Mouse (Mus musculus): ENCODE measurements at regions not wholly inside any gene's neighbourhood (a gene's known extent, or its start where the extent isn't known, plus 50 kb on each side); places are given as distances from the start of the nearest gene placed in this dataset.
"Not testable (repeated sequence)": the region's sequence is repeated elsewhere in the genome, so short reads cannot be mapped to it uniquely, and the experiment has no call there.

DNA sequence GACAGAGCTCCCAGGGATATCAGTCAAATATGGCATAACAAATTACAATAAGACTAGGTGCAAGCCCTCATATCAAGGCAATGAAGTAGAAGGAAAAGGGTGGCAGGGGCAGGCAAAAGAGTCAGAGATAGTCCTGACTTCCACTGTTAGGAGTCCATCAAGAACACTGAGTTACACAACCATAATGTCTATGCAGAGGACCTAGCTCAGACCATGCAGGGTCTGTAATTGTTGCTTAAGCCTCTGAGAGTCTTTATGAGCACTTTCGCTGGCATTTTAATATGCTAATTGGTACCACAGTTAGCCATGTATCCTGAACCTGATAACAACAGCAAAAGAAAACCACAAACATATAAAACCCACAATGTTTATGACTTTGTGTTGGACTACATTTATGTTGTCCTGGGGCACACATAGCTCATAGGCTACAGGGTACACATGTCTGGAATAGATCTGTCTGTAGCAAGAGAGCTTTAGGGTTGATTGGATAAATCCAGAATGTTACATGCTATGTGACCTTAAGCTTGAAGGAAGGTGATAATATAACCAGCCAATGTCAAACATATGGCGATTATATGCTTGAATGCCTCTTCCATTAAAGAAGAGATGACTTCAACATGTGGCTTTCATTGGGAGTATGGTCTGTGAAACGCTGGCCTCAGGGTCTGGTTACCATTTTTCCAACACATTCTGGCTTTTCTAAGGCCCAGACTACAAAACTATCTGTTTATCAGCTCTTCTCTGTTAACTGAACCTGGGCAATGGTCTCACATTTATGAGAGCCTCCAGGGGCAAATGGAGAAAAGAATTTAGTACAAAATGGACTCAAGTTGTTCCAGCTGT lies 836.6 kb downstream of the Gm9195 start:
- DNase-seq (ENCODE audit: low read depth): no peak

DNA sequence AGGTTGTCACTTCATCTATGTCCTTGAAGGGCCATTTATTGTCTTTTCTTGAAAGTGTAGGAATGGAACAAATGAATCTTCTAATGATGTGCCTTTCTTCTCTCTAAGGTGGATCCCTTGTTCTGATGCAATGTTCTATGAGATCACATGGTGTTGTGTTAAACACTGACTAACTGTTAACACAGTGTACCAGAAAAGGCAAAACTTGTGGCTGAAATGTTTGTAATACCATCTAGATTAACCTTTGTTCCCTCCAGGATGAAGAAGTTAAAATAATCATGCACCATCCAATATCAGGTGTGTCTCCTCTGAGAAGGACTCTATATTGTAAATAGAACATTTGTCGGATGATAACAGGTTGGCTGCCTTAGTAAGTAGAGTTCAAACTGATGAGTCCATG lies 849.1 kb downstream of the Gm9195 start:
- DNase-seq (ENCODE audit: low read depth): no peak

- DNase-seq (ENCODE audit: low read depth): no peak
These were observed 852.6 kb downstream of the Gm9195 start for GRCm38 (mm10) chr14:71639083-71639482.

DNA sequence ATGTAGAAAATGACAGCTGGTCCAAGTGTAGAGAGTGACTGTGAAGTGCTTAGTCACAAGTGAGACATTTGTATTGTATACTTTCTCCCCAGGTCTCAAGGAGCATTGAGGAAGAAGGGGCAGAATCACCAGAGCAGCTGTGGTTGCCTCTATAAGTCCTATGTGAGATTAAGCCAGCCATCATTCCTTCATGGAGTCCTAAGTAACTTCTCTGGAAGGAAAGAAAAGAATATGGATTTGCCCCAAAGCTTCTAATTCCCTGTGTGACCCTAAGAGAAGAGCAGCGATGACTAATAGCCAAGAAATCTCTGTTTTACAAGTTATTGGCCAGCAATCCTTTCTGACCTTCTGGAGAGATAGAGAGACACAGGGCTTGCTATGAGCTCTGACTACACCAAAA lies 856.5 kb downstream of the Gm9195 start:
- no peak for DNase-seq (ENCODE audit: low read depth)

GRCm38 (mm10) chr14:71609698-71610301 lies 881.8 kb downstream of the Gm9195 start:
- no peak for DNase-seq (ENCODE audit: low read depth)

DNA sequence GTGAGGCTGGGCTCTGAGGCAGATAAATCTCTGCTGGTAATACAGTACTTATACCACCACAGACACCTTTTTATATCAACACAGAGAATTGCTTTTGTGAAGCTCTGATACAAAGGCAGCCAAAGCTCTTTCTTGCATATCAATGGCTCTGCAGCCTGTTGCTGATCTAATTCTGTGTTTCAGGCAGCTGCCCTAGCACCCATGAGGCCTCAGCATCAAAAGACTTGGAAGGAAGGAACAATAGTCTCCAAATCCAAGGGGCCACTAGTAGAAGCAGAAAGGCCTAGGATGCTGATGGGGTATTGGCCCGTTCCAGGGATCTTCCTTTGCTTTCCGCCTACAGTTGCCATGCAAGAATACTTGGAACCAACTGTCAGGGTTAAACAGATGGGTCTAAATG lies 887.9 kb downstream of the Gm9195 start:
- DNase-seq (ENCODE audit: low read depth): no peak

DNA sequence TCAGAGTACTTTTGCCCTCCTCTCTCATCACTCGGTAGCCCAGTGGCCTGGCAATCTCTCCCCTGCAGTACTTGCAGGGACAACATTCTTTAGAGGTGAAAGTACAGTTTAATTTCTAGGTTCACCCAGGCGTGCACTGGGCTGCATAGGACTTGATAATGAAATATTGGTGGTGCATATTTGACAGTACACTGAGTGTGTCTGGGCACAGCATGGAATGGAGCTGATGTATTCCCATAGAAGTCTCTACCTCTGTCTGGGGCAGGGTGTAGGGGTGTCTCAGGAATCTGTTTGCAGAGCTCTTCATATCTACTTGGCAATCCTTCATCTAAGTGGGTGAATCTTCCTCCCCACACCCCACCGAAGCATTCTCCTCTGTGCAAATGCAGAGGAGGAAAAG lies 893.8 kb downstream of the Gm9195 start:
- DNase-seq (ENCODE audit: low read depth): no peak

DNA sequence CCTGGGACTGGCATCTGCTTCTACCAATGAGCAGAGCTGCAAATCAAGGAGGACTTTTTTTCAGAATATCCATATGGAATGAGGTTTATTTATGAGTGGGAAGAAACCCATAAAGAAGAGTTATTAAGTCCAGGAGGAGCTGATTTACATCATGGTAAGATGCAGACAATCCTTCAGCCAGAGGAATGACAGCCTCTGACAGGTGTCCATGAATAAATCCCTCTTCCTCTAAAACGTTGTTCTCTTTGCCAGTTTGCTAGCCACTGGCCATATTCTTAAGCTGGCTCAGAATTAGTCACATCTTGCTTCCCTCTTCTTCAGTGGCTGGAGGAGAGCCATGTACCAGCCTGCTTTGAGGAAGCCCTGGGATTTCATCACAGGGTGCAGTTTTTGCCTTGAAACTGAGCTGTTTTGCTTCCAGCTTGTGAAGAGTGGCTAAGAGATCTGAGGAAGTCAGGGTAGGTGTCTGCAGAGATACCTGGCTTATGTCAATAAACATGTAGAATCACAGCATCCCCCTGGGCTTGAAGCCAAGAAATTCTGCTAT lies 902.9 kb downstream of the Gm9195 start:
- DNase-seq (ENCODE audit: low read depth): no peak

DNA sequence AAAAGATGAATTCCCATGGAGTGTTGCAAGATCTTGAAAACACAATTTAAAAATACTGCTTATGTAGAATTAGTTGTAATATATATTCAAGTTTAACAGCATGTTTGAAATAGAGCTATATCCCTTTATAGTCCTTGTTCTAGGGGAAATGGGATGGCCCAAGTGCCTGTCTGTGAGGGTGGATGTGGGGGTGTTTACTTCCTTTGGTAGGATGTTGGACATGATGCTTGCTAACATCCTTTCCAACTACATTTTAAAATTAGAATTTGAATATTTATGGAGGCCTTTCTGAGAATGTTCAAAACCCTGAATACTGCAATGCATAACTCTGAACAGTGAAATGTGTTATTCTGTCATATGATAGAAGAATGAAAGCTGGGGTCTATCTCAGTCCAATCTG lies 903.6 kb downstream of the Gm9195 start:
- DNase-seq (ENCODE audit: low read depth): no peak

DNA sequence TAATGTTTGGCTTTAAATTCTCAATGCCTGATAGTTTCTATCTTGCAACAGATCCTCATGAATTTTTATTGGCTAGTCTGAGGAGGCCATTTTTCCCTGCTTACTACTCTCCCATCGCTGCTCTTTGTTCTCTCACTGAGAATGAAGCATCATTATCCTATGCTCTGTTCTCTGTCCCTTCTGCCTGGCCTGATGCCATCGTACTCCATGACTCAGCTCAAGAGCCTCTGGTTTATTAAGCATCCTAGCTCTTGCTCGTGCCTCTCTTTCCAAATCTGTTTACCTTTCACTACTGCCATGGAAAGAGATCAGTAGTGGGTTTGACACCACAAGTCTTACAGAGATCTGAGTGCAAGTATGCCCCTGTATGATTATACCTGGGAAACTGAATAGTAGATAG lies 926.8 kb downstream of the Gm9195 start:
- no peak for DNase-seq (ENCODE audit: low read depth)

GRCm38 (mm10) chr14:71561906-71562305 lies 929.7 kb downstream of the Gm9195 start:
- no peak for DNase-seq (ENCODE audit: low read depth)

GRCm38 (mm10) chr14:71554324-71554723 lies 937.3 kb downstream of the Gm9195 start:
- not testable (repeated sequence) for DNase-seq (ENCODE audit: low read depth)

DNA sequence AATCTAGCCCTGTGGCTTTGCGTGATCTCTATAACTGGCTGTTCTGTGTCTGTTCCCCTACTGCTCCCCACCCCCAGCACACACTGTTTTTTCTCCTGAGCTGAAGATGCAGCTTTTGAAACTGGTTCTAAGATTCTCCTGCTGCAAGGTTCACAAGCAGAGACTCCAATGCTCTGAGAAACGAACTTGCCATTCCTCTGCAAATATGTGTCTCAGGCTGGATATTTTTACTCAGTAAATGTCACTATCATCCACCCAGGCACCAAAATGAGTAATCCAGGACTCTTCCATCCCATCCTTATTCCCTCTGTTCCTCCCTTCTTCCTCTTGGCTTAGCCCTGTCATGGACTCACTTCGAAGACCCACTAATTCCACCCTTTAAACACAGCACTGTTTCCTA lies 943.9 kb upstream of the Fam160b2 start:
- no peak for DNase-seq (ENCODE audit: low read depth)

- DNase-seq (ENCODE audit: low read depth): no peak
These were observed 932.5 kb upstream of the Fam160b2 start for GRCm38 (mm10) chr14:71532074-71532659.

DNA sequence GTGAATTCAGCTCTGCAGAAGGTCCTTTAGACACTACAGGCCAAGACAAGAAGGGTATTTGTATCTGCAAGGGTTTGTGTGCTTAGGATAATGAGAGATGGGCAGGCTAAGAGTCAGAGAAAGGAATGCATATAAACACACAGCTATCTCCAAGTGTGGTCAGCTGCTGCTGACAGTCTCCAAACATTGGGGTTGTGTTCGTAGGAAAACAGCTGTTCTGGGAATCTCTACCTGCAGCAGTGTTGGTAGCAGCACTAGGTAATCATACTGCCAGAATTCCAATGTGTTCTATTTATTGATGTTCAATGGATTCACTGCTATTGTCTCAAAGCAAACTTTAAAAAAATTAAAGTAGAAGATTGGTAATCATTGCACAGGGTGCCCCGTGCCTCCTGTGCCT lies 931.7 kb upstream of the Fam160b2 start:
- DNase-seq (ENCODE audit: low read depth): no peak

- no peak for DNase-seq (ENCODE audit: low read depth)
These were observed 930.8 kb upstream of the Fam160b2 start for GRCm38 (mm10) chr14:71530421-71530820.

DNA sequence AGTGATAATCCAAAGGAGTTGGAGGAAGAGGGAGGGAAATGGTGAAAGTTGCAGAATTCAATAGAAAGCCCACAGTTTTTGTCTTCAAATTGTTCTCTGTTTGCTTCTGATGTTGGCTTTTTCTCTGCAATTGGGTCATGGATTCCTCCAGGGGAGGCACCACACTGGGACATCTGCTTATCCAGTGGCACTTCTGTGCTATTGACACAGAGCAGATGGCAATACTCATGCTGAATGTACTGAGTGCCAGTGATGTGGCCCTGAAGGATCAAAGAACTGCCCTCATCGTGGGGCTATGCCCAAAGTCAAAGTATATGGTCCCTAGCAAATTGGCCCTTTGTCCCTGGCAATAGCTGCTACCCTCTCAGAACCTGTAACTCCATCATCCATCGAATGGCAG lies 918.9 kb upstream of the Fam160b2 start:
- no peak for DNase-seq (ENCODE audit: low read depth)

GRCm38 (mm10) chr14:71500851-71501250 lies 901.2 kb upstream of the Fam160b2 start:
- no peak for DNase-seq (ENCODE audit: low read depth)

DNA sequence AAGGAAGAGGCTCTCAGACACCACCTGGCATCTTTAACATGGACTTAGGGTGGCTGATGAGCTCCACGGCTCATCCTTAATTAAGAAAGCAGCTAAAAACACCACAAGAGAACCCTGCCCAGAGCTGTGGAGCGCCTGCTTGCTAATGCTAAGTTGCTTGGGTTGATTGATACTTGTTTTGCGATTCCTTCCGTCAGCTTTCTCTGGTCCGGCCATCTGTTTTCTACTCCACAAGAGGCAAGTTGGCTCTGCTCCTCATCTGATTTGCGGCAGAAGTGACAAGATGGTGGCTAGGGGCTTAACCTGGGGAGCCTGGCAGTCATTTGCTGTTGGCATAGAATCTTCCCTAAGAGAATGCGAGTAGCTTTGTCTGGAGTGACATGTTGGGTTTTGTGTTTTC lies 891.6 kb upstream of the Fam160b2 start:
- DNase-seq (ENCODE audit: low read depth): no peak

- DNase-seq (ENCODE audit: low read depth): no peak
These were observed 886.7 kb upstream of the Fam160b2 start for GRCm38 (mm10) chr14:71486176-71486970.

- DNase-seq (ENCODE audit: low read depth): no peak
These were observed 876.0 kb upstream of the Fam160b2 start for GRCm38 (mm10) chr14:71475656-71476055.

GRCm38 (mm10) chr14:71473907-71474306 lies 874.3 kb upstream of the Fam160b2 start:
- no peak for DNase-seq (ENCODE audit: low read depth)
